Mouse (Mus musculus) kidney, postnatal 0 days (tissue): Measurements from ENCODE around the gene Sgta. TPM values are rescaled to one million over a fixed set of nuclear protein-coding genes. Genes with fewer than 3 reads are reported as not detected.

ENCODE experiments used
- ATAC-seq: fragments of 200-750 bp; cut with Nextera tagmentation; replicated peaks from 2 replicates; pipeline ENCODE4 v1.8.0; 2017; ENCODE audit warnings: low read depth, moderate number of reproducible peaks, moderate TSS enrichment, moderate library complexity; ENCODE audit not compliant: low FRiP score
- DNase-seq: peaks from one replicate; pipeline ENCODE4 v3.0.0-alpha.2; 2016; ENCODE audit warnings: low spot score
- H3K27ac ChIP-seq: fragments of 300-500 bp; sonication (generic); 2 replicates; pipeline ENCODE4 v1.5.1; 2014; ENCODE audit warnings: mild to moderate bottlenecking
- H3K27me3 ChIP-seq: fragments of 300-500 bp; sonication (generic); 2 replicates; pipeline ENCODE4 v1.6.1; 2014; ENCODE audit warnings: low read length, mixed read lengths; ENCODE audit not compliant: insufficient read depth
- H3K36me3 ChIP-seq: fragments of 300-500 bp; sonication (generic); 2 replicates; pipeline ENCODE4 v1.6.1; 2014; ENCODE audit warnings: low read length, mixed read lengths; ENCODE audit not compliant: insufficient read depth
- H3K4me1 ChIP-seq: fragments of 300-500 bp; sonication (generic); replicated peaks from 2 replicates; pipeline ENCODE4 v1.6.1; 2014; ENCODE audit warnings: antibody characterized with exemption, low read length, mixed read lengths; ENCODE audit not compliant: insufficient read depth
- H3K4me2 ChIP-seq: fragments of 300-500 bp; sonication (generic); 2 replicates; pipeline ENCODE4 v1.6.1; 2014; ENCODE audit warnings: mild to moderate bottlenecking, low read length, moderate library complexity, mixed read lengths
- H3K4me3 ChIP-seq: fragments of 300-500 bp; sonication (generic); replicated peaks from 2 replicates; pipeline ENCODE4 v1.5.1; 2014; ENCODE audit warnings: low read depth, low read length
- H3K9ac ChIP-seq: fragments of 300-500 bp; sonication (generic); 2 replicates; pipeline ENCODE4 v1.6.1; 2014; ENCODE audit warnings: low read depth, low read length
- H3K9me3 ChIP-seq: fragments of 300-500 bp; sonication (generic); replicated peaks from 2 replicates; pipeline ENCODE4 v1.6.1; 2016; ENCODE audit warnings: low read length, inconsistent platforms, mixed read lengths
- CTCF ChIP-seq: IDR thresholded peaks from 2 replicates; pipeline ENCODE4 v1.5.1; 2016; ENCODE audit warnings: antibody characterized with exemption, low read depth, mild to moderate bottlenecking, moderate library complexity
- WGBS: fragments of 180-500 bp; shearing (Covaris S2); extraction: QIAGEN DNeasy Blood & Tissue Kit; methylation state at CpG from one replicate; pipeline ENCODE4 v1.1.7; 2014; 5-methylcytosine and 5-hydroxymethylcytosine counted together
- polyA plus RNA-seq: library from polyadenylated mRNA; unstranded; fragments of >200 nt; fragmentation: Nextera tagmentation; extraction: Ambion mirVana; gene quantifications from 2 replicates; pipeline ENCODE4 v1.2.1, GENCODE M21; 2015

Sgta gene
- polyA plus RNA-seq, 1 experiment from 2014 or later, result 161 TPM

DNA sequence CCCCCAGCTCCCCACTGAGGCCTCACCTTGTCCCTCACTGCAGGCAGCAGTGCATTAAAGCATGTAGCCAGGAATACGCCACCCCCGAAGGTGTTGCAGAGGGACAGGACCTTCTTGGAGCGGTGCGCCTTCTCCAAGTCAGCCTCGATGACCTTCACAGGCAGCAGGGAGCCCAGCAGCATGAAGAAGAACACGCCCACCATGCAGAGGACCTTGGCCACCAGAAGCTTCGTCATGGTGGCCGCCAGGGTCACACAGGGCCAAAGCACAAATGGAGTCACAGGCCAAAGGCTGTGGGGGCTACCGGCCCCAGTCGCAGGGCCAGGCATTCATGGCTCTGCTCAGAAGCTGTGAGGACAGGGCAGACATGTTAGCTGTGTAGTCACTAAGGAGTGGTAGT lies 26.4 kb downstream of the Sgta start:
- H3K4me1 ChIP-seq, result 0 out of 2 replicates have a peak, but pooled peaks cover 2% of the 10 kb centered on the region
- H3K27me3 ChIP-seq, result no peaks in the 10 kb centered on the region
- peaks cover 22% of the 10 kb centered on the region for H3K36me3 ChIP-seq
- no peak overlapping the region for H3K9ac ChIP-seq
- no peak overlapping the region for H3K4me3 ChIP-seq
- no peak for ATAC-seq
- no peak for DNase-seq
- H3K9me3 ChIP-seq, result no peaks in the 10 kb centered on the region
- WGBS, result 79% methylated on average over 10 of the region's 10 CpGs
- no peak for TF ChIP-seq CTCF
- H3K4me2 ChIP-seq, result no peak overlapping the region
- H3K27ac ChIP-seq, result no peak overlapping the region

GRCm38 (mm10) chr10:81029031-81029430 lies 30.9 kb downstream of the Sgta start:
- no peak overlapping the region for H3K27ac ChIP-seq
- no peak overlapping the region for H3K9ac ChIP-seq
- no peak overlapping the region for H3K4me3 ChIP-seq
- TF ChIP-seq CTCF, result no peak
- DNase-seq, result no peak
- H3K36me3 ChIP-seq, result peaks cover 22% of the 10 kb centered on the region
- H3K27me3 ChIP-seq, result 0 out of 2 replicates have a peak, but pooled peaks cover 11% of the 10 kb centered on the region
- 0 out of 2 replicates have a peak, but pooled peaks cover 4% of the 10 kb centered on the region for H3K4me1 ChIP-seq
- H3K4me2 ChIP-seq, result no peak overlapping the region
- ATAC-seq, result no peak
- no peaks in the 10 kb centered on the region for H3K9me3 ChIP-seq
- WGBS, result 70% methylated on average over 10 of the region's 10 CpGs

DNA sequence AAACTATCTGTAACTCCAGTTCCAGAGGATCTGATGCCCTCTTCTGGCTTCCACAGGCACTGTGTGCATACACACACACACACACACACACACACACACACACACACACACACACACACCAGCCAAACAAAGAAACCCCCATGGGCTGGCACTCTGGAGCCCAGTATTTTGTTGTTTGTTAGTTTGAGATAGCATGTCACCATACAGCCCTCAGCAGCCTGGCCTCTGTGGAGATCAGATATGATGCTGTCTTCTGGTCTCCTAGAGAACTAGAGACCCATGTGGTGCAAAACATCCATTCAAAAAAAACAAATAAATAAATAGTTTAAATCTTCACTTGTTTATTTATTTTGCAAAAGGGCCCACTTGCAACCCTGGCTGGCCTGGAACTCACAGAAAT lies 31.8 kb downstream of the Sgta start:
- ATAC-seq (no peak), DNase-seq (no peak)
- Histone ChIP-seq H3K27me3 (0 out of 2 replicates have a peak, but pooled peaks cover 14% of the 10 kb centered on the region), H3K4me3 (no peak overlapping the region), H3K4me2 (no peak overlapping the region), H3K9ac (no peak overlapping the region), H3K9me3 (no peaks in the 10 kb centered on the region), H3K27ac (no peak overlapping the region), H3K36me3 (peaks cover 22% of the 10 kb centered on the region), H3K4me1 (0 out of 2 replicates have a peak, but pooled peaks cover 4% of the 10 kb centered on the region)
- TF ChIP-seq CTCF, result no peak

DNA sequence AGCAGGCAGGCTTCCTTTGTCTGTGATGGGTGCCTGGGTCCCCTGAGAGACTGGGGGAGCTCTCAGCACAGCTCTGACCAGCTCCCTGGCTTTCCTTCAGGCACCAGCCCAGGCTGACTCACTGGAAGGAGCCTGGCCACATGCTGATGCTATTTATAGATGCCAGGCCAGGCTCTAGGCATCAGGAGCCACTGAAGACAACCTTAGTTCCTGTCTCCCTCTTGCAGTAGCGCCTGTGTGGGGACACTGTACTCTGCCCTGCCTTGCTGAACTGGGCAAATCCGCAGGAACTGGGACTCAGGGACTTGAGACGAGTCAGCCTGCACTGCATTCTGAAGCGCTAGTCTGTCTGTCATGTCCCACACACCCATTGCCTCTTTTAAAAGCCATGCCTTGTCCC lies 32.6 kb downstream of the Sgta start:
- Histone ChIP-seq H3K9me3 (no peaks in the 10 kb centered on the region), H3K9ac (no peak overlapping the region), H3K27me3 (peaks cover 17% of the 10 kb centered on the region; the same call in 1 of the 2 replicates), H3K4me1 (0 out of 2 replicates have a peak, but pooled peaks cover 4% of the 10 kb centered on the region), H3K27ac (no peak overlapping the region), H3K36me3 (peaks cover 16% of the 10 kb centered on the region), H3K4me3 (no peak overlapping the region), H3K4me2 (no peak overlapping the region)
- ATAC-seq (no peak), DNase-seq (no peak)
- TF ChIP-seq CTCF, result no peak
- 69% methylated on average over 4 of the region's 4 CpGs for WGBS

DNA sequence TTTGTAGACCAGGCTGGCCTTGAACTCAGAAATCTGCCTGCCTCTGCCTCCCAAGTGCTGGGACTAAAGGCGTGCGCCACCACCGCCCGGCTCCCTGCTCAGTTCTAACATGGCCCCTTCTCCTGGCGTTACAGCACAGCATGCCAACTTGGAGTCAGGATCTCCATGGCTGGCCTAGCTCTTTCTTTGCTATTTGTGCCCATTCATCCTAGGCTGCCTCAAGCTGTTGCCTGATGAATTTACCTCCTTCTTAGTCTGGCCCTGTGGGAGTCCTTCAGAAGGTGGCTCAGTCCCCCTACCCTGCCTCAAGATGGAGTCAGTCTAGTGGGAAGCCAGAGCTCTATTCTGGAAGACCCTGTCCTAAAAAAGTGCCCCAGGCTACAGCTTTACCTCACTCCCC lies 33.1 kb downstream of the Sgta start:
- Histone ChIP-seq H3K9ac (no peak overlapping the region), H3K4me3 (no peak overlapping the region), H3K4me1 (0 out of 2 replicates have a peak, but pooled peaks cover 4% of the 10 kb centered on the region), H3K9me3 (no peaks in the 10 kb centered on the region), H3K27me3 (peaks cover 22% of the 10 kb centered on the region; the same call in 1 of the 2 replicates), H3K27ac (no peak overlapping the region), H3K36me3 (peaks cover 13% of the 10 kb centered on the region), H3K4me2 (no peak overlapping the region)
- ATAC-seq, result no peak
- no peak for TF ChIP-seq CTCF
- WGBS, result 91% methylated on average over 5 of the region's 5 CpGs
- DNase-seq, result no peak

DNA sequence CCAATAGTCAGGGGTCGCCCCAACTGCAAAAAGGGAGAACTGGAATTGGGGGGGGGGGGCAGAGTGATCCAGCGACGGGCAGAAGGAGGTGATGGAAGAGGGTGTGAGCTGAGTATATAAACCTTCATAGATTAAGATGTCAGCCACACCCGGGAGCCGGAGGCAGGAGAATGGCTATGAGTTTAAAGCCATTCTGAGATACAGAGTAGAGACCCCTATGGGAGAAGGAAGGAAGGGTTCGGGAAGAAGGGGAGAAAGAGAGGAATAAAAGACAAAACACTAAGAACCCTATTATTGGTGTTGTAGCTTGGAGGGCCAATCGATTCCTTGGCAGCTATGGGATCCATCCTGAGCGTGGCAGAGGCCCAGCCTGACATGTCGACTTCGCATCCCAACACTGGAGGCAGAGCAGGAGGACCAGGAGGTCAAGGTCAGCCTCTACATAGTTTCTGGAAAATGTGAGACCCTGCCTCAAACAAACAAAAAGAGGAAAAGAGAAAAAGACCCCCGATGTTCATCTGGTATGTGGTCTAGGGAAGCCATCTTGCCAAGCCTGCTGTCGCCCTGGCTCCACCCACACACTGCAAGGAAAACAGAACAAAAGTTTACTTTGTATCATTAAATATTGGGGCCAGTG lies 34.2 kb downstream of the Sgta start, which contains the start of gene Diras1:
Diras1 (minus strand) TSS at position 24 of the 637 bp plus-strand sequence.
- no peak for ATAC-seq
- H3K27ac ChIP-seq, result no peak within 1 kb of the TSS
- H3K27me3 ChIP-seq, result peaks cover 22% of the 10 kb centered on the region; the same call in 1 of the 2 replicates
- H3K9me3 ChIP-seq, result no peaks in the 10 kb centered on the region
- H3K4me3 ChIP-seq, result no peak within 1 kb of the TSS
- H3K4me1 ChIP-seq, result 0 out of 2 replicates have a peak, but pooled peaks cover 4% of the 10 kb centered on the region
- peaks cover 4% of the 10 kb centered on the region; the same call in 1 of the 2 replicates for H3K36me3 ChIP-seq
- no peak within 1 kb of the TSS for H3K9ac ChIP-seq
- WGBS, result 54% methylated on average over 10 of the region's 12 CpGs
- H3K4me2 ChIP-seq, result peak within 1 kb of the TSS; percentile 50
- DNase-seq, result no peak
- TF ChIP-seq CTCF, result no peak
